Mouse (Mus musculus): ENCODE measurements around the gene Chd6.

Gene Chd6

DNA sequence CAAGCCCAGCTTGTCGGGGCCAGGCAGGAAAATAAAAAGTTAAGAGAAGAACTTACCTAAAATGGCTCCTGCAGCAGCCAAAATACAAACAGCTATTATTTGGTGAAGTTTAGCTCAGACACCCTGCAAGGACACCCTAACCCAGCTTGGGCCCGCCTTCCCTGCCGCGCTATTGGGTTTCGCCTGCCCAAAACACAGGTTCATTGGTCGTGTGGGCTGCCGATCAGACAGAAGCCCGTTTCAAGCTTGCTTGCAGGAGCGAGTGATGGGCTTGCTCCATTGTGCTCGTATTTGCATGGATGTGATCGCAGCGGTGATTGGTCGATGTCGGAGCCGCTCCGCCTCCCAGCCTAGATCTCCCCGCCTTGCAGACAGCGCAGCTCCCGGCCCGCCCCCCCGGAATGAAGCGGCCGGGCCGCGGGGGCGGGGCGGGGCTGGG is at the start of gene Chd6:
Gene Chd6 (minus strand): TSS at position 143 of the 439 bp plus-strand sequence.
- no peak for TF ChIP-seq GATA4 (IDR thresholded peaks at IDR 0.05; ENCODE audit: insufficient replicate concordance, low read length)

DNA sequence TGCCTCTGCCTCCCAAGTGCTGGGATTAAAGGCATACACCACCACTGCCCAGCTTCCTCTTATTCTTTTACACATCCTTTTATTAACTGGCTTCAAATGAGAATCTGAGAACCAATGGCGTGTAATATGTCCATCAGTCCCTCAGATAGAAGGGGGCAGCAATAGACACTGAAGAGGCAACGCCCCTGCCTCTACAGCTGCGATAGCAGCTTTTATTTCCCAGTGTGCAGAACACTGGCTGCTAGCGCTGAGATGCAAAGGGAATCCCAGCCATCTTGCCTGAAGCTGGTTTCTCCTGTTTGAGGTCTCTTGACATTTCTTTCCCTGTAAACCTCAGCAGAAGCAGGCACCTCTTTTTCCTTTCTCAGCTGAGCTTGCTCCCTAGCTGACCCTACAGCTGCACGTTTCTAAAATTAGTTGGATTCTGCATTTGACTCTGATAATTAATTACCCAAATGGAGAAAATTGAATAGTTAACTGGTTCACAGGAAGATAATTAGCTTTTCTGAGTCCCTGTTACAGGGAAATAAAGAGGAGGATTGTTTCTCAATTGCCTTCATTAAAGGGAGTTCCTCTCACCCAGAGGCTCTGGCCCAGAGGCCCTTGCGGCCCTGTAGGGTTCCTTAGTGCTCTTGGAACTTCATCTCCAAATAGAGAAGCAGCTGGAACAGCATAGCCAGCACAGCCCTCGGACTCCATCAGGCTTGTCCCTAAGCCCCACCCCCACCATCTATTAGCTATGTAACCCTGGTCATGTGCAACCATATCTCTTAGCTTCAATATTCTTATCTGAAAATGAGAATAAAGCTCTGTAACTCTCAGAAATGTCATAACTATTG is 41.3 kb upstream of the Chd6 start:
- no peak for TF ChIP-seq GATA4 (IDR thresholded peaks at IDR 0.05; ENCODE audit: insufficient replicate concordance, low read length)

GRCm38 (mm10) chr2:161148428-161149020 is 39.6 kb upstream of the Chd6 start:
- no peak for TF ChIP-seq GATA4 (IDR thresholded peaks at IDR 0.05; ENCODE audit: insufficient replicate concordance, low read length)

GRCm38 (mm10) chr2:161147656-161148427 is 39.0 kb upstream of the Chd6 start:
- no peak for TF ChIP-seq GATA4 (IDR thresholded peaks at IDR 0.05; ENCODE audit: insufficient replicate concordance, low read length)

DNA sequence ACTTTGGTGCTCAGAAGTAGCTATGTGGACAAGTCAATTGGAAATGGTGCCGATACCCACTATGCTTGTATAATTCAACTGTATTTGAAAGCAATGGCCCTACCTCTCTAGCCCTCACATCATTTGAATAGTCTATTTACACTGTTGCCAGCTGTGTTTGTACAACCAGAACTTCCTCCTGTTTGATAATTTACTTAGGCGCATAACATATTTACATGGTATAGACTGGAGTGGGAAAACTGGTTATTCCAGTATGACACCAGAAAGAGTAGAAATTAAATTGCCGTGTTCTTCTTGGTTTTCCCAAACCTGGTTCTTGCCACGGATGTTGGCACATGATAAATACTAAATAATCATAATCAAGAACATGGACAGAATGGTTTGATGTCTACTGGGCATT is 35.9 kb upstream of the Chd6 start:
- TF ChIP-seq GATA4 (IDR thresholded peaks at IDR 0.05; ENCODE audit: insufficient replicate concordance, low read length): no peak

DNA sequence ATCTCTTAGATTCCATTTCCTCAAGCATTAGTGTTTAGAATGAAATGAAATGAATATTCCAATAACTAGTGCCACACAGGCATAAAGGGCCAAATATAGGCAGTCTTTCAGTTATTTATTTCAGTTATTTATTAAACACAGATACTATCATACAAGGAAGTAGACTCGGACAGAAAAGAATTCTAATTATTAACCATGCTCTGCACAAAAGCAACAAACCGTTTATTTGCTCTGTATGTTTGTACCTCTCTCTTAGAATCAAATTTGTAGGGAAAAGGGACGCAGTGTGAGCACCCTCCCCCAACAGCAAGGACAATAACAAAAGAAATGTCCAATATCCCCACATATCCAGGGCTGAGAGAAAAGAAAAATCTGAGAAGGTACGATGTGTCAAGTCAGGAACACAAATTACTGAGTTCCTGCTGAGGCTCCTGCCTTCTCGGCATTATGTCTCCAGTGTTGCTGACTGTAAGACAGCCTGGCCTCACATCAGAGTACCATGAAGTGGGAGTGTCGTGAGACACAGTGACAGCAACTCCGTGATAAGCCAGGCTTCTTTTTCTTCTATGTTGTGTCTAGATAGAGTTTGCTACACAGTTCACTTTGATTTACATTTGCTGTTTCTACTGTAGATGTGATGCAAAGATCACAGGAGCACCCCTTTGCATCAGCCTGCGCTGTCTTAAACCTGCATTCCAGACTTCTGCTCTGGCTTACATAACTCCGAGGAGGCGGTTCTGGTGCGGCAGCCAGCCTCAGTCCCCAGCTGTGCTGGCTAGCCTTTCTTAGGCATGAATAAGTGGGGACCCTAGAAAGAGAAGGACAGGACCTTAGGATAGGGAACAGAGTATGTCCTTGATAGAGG is 30.0 kb upstream of the Chd6 start:
- TF ChIP-seq GATA4 (IDR thresholded peaks at IDR 0.05; ENCODE audit: insufficient replicate concordance, low read length): no peak

- TF ChIP-seq GATA4 (IDR thresholded peaks at IDR 0.05; ENCODE audit: insufficient replicate concordance, low read length): no peak
These were observed 28.1 kb upstream of the Chd6 start for GRCm38 (mm10) chr2:161136999-161137398.

DNA sequence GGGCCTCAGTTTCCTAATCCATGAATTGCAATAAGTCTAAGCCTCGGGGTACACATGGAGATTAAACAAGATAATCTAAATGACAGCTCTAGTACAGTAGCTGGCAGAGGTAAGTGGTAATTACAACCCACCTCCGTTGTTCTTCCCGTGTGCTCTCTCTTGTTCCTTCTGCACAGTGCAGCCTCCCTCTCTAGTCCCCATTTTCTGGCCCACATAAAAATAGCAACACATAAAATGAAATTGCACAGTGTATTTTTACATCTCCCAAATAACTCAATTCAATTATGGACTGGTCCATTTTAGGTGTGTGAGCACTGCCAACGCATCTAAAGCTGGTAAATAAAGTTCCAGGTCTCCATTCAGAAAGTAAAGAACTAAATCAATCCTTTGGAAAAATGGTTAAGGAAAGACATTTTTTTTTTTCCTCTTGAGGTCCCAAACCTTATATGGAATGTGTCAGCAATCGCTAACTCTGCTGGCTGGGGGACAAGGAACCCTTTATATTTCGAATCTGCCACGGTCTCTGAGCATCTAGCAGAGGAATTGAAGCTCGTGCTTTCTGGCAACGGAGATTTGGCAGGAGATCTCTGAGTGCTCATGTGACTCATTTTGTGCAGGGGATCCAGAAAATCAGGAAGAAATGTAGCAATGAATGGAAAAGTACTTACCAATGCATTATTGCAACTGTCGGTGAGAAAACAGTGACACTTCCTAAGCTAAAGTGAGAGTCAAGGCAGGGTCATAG is 19.7 kb upstream of the Chd6 start:
- no peak for TF ChIP-seq GATA4 (IDR thresholded peaks at IDR 0.05; ENCODE audit: insufficient replicate concordance, low read length)

DNA sequence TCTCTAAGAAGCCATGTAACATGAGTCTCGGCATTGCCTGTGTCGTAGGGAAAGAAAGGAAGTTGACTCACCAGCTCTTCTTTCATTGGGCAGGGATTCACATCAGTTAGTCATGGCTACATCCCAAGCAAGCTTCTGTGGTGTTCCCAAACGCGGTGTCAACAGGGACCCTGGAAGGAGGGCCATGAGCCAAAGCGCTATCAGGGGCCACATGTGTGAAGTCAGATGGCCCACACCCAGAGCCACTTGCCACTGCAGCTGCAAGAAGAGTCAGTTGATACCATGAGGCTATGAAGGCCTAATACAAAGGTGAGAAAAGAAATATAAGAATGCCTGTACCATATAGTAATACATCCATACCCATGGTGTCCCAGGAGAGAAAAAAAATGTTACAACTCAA is 3.1 kb upstream of the Chd6 start:
- no peak for TF ChIP-seq GATA4 (IDR thresholded peaks at IDR 0.05; ENCODE audit: insufficient replicate concordance, low read length)

GRCm38 (mm10) chr2:161109398-161109821 is 535 bp upstream of the Chd6 start:
- TF ChIP-seq GATA4 (IDR thresholded peaks at IDR 0.05; ENCODE audit: insufficient replicate concordance, low read length): no peak

- no peak for TF ChIP-seq GATA4 (IDR thresholded peaks at IDR 0.05; ENCODE audit: insufficient replicate concordance, low read length)
These were observed 569 bp downstream of the Chd6 start for GRCm38 (mm10) chr2:161108085-161108927.

DNA sequence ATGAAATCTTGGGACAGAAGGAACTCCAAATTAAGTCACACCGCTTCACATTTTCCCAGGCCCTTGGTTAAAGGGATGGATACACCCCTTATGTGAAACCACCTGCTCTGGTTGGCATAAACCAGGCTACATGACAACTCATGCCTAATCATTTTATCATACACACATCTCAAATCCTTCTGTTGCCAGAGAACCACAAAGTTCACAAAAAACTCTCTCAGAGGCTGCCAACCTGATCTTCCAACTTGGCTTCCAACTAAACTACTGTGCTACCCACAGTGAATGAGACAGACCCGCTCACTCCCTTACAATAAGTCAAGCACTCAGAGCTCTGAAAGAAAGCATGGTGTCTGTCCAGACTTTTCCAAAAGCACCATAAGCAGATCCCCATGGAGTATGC is 1.6 kb downstream of the Chd6 start:
- TF ChIP-seq GATA4 (IDR thresholded peaks at IDR 0.05; ENCODE audit: insufficient replicate concordance, low read length): no peak

GRCm38 (mm10) chr2:161103769-161104168 is 5.1 kb downstream of the Chd6 start:
- TF ChIP-seq GATA4 (IDR thresholded peaks at IDR 0.05; ENCODE audit: insufficient replicate concordance, low read length): no peak

All from liver, adult (tissue).